Mouse (Mus musculus) spleen, adult 2 months (tissue): ENCODE results near the gene Cep68.
"Not testable (repeated sequence)": the region's sequence is repeated elsewhere in the genome, so short reads cannot be mapped to it uniquely, and the experiment has no call there.

Experiments
- CTCF ChIP-seq: fragments of 200-500 bp; IDR thresholded peaks from 2 replicates; pipeline ENCODE4 v1.5.1; 2011; ENCODE audit warnings: mild to moderate bottlenecking, inconsistent platforms; ENCODE audit not compliant: insufficient read depth, insufficient read length, insufficient replicate concordance; ENCODE audit errors: extremely low read depth
- POLR2A ChIP-seq: fragments of 200-500 bp; IDR thresholded peaks from 2 replicates; pipeline ENCODE4 v1.6.1; 2011; ENCODE audit warnings: low read depth, low read length, inconsistent platforms

DNA sequence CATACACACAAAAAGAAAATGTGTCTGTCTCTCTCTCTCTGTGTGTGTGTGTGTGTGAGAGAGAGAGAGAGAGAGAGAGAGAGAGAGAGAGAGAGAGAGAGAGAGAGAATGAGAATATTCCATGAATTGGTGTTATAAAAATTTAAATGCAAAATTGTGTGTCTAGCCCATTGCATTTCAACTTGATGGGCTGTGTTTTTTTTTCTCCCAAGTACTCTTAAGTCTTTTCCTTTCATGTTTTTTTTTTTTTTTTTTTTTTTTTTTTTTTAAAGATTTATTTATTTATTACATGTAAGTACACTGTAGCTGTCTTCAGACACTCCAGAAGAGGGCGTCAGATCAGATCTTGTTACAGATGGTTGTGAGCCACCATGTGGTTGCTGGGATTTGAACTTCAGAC is 27.6 kb downstream of the Cep68 start:
- not testable (repeated sequence) for TF ChIP-seq CTCF, POLR2A
